Mouse (Mus musculus) forebrain, embryonic 15.5 days (tissue): ENCODE data around the gene Dnmt3l. TPM values are rescaled to one million over a fixed set of nuclear protein-coding genes. Genes with fewer than 3 reads are reported as not detected.
"Not testable (repeated sequence)": the region's sequence is repeated elsewhere in the genome, so short reads cannot be mapped to it uniquely, and the experiment has no call there.

Experiments
- ATAC-seq: fragments of 200-750 bp; cut with Nextera tagmentation; replicated peaks from 2 replicates; pipeline ENCODE4 v1.8.0; 2017; ENCODE audit warnings: mild to moderate bottlenecking, moderate TSS enrichment, moderate library complexity
- H3K27ac ChIP-seq: fragments of 300-500 bp; sonication (generic); replicated peaks from 2 replicates; pipeline ENCODE4 v1.5.1; 2015; ENCODE audit warnings: mild to moderate bottlenecking, inconsistent platforms
- H3K27me3 ChIP-seq: fragments of 300-500 bp; sonication (generic); 2 replicates; pipeline ENCODE4 v1.6.1; 2015; ENCODE audit warnings: inconsistent platforms
- H3K36me3 ChIP-seq: fragments of 300-500 bp; sonication (generic); 2 replicates; pipeline ENCODE4 v1.6.1; 2015; ENCODE audit warnings: mild to moderate bottlenecking, inconsistent platforms
- H3K4me1 ChIP-seq: fragments of 300-500 bp; sonication (generic); 2 replicates; pipeline ENCODE4 v1.6.1; 2015; ENCODE audit warnings: inconsistent platforms
- H3K4me2 ChIP-seq: fragments of 300-500 bp; sonication (generic); replicated peaks from 2 replicates; pipeline ENCODE4 v1.6.1; 2015; ENCODE audit warnings: mild to moderate bottlenecking, inconsistent platforms
- H3K4me3 ChIP-seq: fragments of 300-500 bp; sonication (generic); 2 replicates; pipeline ENCODE4 v1.5.1; 2015; ENCODE audit warnings: mild to moderate bottlenecking, inconsistent platforms
- H3K9ac ChIP-seq: fragments of 300-500 bp; sonication (generic); replicated peaks from 2 replicates; pipeline ENCODE4 v1.6.1; 2015; ENCODE audit warnings: mild to moderate bottlenecking, inconsistent platforms
- H3K9me3 ChIP-seq: fragments of 300-500 bp; sonication (generic); 2 replicates; pipeline ENCODE4 v1.6.1; 2016; ENCODE audit warnings: inconsistent platforms
- WGBS: fragments of 180-500 bp; shearing (Covaris S2); methylation state at CpG from one replicate; pipeline ENCODE4 v1.1.7; 2015; ENCODE audit warnings: mixed read lengths; 5-methylcytosine and 5-hydroxymethylcytosine counted together
- polyA plus RNA-seq: library from polyadenylated mRNA; unstranded; fragments of >200 nt; fragmentation: Nextera tagmentation; extraction: Ambion mirVana; gene quantifications from 2 replicates; pipeline ENCODE4 v1.2.1, GENCODE M21; 2015

Gene Dnmt3l
- polyA plus RNA-seq, 1 experiment from 2014 or later: not detected

GRCm38 (mm10) chr10:78011116-78011515, 30.6 kb upstream of the Dnmt3l start:
- ATAC-seq, H3K36me3 ChIP-seq, H3K27me3 ChIP-seq, H3K27ac ChIP-seq, H3K9ac ChIP-seq, H3K4me2 ChIP-seq, H3K9me3 ChIP-seq, H3K4me3 ChIP-seq: not testable (repeated sequence)
- WGBS: 90% methylated on average over 5 of the region's 5 CpGs
- peaks cover 28% of the 10 kb centered on the region for H3K4me1 ChIP-seq

DNA sequence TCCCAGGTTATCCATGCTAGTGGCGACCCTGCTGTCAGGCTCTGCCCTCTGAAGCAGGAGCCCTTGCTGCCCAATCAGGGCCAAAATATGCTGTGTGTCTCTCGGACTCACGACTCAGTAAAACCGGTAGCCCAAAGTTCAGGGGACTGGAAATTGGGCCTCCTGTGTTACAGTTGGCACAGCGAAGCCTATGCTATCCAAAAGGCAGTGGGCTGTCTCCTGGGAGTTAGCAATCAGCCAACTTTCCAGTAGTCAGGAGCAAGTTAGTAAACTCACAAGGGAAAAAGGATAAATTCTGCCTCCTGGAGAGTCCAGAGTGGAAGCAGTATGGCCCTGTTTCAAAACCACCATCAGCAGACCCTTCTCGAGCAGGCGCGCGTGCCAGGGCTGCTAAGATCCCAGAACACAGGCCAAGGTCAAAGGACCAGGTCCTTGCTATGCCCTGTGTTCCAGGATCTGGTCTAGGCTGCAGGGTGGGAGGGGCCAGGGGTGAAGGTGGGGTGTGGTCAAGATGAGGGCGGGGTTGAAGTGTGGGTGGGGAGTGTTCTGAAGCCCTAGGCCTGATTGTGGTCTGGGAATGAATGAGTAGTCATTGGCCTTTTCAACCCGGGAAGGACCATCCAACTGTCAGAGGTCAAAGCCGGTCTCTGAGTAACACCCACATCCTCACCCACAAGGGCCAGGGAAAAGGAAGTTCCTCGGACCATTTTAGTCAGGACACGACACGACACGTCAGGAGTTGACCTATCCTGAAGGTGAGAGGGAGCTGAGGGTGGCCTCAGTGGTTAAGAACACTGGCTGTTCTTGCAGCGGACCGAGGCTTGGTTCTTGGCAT, 28.9 kb upstream of the Dnmt3l start:
- Histone ChIP-seq H3K27me3 (no peaks in the 10 kb centered on the region), H3K4me1 (peaks cover 12% of the 10 kb centered on the region), H3K4me3 (no peak overlapping the region), H3K9me3 (no peaks in the 10 kb centered on the region), H3K36me3 (no peaks in the 10 kb centered on the region), H3K9ac (no peak overlapping the region), H3K4me2 (no peak overlapping the region), H3K27ac (no peak overlapping the region)
- WGBS: 95% methylated on average over 18 of the region's 18 CpGs
- no peak for ATAC-seq

GRCm38 (mm10) chr10:78015489-78015888, 26.3 kb upstream of the Dnmt3l start:
- Histone ChIP-seq H3K27me3 (no peaks in the 10 kb centered on the region), H3K4me2 (no peak overlapping the region), H3K9me3 (no peaks in the 10 kb centered on the region), H3K9ac (no peak overlapping the region), H3K4me3 (no peak overlapping the region), H3K27ac (no peak overlapping the region), H3K36me3 (no peaks in the 10 kb centered on the region), H3K4me1 (peaks cover 4% of the 10 kb centered on the region)
- ATAC-seq: no peak
- WGBS: 95% methylated on average over 1 of the region's 1 CpGs

- no peak overlapping the region for H3K27ac ChIP-seq
- no peak for ATAC-seq
- H3K9me3 ChIP-seq: no peaks in the 10 kb centered on the region
- no peaks in the 10 kb centered on the region for H3K36me3 ChIP-seq
- peaks cover 4% of the 10 kb centered on the region for H3K4me1 ChIP-seq
- no peak overlapping the region for H3K9ac ChIP-seq
- 59% methylated on average over 5 of the region's 5 CpGs for WGBS
- no peak overlapping the region for H3K4me3 ChIP-seq
- no peaks in the 10 kb centered on the region for H3K27me3 ChIP-seq
- no peak overlapping the region for H3K4me2 ChIP-seq
Measured at GRCm38 (mm10) chr10:78016366-78016765, 25.4 kb upstream of the Dnmt3l start.

DNA sequence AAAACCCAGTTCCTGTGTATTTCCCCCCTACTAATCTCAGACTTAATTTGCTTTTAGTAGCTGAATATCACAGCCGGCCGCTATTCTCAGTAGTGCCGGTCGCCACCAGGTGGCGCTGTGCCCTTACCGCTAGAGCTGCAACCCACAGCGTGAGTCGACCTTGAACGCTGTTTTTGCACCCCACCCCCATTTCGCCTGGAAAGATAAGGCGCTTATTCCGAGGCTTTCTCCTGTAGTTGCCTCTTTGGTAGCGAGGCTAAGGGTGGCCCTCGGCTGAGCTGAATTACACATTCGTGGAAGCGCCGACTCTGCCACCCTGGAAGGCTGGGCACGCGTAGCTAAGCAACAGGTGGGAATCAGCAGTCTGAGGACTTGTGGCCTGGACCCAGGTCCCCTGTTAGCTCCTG, 22.9 kb upstream of the Dnmt3l start:
- peak overlapping the region; percentile 48 for H3K4me2 ChIP-seq
- H3K4me3 ChIP-seq: peak overlapping the region; percentile 33
- peak; percentile 76 for ATAC-seq
- no peaks in the 10 kb centered on the region for H3K36me3 ChIP-seq
- H3K9me3 ChIP-seq: no peaks in the 10 kb centered on the region
- H3K27me3 ChIP-seq: no peaks in the 10 kb centered on the region
- WGBS: 18% methylated on average over 19 of the region's 19 CpGs
- no peak overlapping the region for H3K27ac ChIP-seq
- no peak overlapping the region for H3K9ac ChIP-seq
- peaks cover 4% of the 10 kb centered on the region for H3K4me1 ChIP-seq

DNA sequence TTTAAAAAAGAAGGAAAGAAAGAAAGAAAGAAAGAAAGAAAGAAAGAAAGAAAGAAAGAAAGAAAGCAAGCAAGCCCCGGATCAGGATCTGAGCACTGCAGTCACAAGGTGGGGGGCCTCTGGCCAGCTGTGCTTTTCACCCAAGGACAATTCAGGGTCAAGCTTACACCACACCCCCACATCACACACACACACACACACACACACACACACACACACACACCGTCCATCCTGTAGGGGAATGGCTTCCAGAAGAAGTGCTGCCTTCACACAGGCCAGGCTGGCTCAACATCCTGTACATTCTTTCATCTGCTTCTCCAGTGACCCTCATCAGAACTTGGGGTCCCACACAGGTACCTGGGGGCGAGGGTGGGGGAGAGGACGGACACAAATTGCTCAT, 22.5 kb upstream of the Dnmt3l start:
- no peak overlapping the region for H3K4me2 ChIP-seq
- H3K36me3 ChIP-seq: no peaks in the 10 kb centered on the region
- no peak for ATAC-seq
- H3K4me3 ChIP-seq: no peak overlapping the region
- no peaks in the 10 kb centered on the region for H3K9me3 ChIP-seq
- H3K4me1 ChIP-seq: peaks cover 4% of the 10 kb centered on the region
- no peak overlapping the region for H3K27ac ChIP-seq
- H3K9ac ChIP-seq: no peak overlapping the region
- no peaks in the 10 kb centered on the region for H3K27me3 ChIP-seq
- WGBS: 69% methylated on average over 4 of the region's 4 CpGs

DNA sequence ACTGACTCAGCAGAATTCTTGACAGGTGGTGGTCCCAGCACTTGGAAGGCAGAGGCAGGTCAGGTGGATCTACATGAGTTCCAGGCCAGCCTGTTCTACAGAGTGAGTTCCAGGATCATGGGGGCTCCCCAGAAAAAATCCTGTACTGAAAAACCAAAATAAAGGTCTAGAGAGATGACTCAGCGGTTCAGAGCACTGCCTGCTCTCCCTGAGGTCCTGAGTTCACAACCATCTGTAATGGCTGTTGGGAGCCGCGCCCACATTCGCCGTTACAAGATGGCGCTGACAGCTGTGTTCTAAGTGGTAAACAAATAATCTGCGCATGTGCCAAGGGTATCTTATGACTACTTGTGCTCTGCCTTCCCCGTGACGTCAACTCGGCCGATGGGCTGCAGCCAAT, 21.8 kb upstream of the Dnmt3l start:
- H3K36me3 ChIP-seq, ATAC-seq, H3K27ac ChIP-seq, H3K9ac ChIP-seq, H3K4me3 ChIP-seq, H3K27me3 ChIP-seq, H3K4me2 ChIP-seq, H3K4me1 ChIP-seq, H3K9me3 ChIP-seq: not testable (repeated sequence)
- 97% methylated on average over 7 of the region's 11 CpGs for WGBS

DNA sequence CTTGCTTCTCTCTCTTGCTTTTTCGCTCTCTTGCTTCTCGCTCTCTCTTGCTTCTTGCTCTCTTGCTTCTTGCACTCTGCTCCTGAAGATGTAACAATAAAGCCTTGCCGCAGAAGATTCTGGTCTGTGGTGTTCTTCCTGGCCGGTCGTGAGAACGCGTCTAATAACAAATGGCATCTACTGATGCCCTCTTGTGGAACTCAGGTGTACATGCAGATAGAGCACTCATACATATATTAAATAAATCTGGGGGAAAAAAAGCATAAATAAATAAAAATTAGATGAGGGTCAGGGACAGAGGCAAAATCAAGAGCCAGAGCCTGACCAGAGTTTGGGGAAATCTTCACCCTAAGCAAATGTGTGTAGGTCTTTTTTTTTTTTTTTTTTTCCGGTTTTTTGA, 16.3 kb upstream of the Dnmt3l start:
- H3K4me3 ChIP-seq, ATAC-seq, H3K27me3 ChIP-seq, H3K4me1 ChIP-seq, H3K36me3 ChIP-seq, H3K9ac ChIP-seq, H3K9me3 ChIP-seq, H3K27ac ChIP-seq, H3K4me2 ChIP-seq: not testable (repeated sequence)
- 75% methylated on average over 6 of the region's 8 CpGs for WGBS

DNA sequence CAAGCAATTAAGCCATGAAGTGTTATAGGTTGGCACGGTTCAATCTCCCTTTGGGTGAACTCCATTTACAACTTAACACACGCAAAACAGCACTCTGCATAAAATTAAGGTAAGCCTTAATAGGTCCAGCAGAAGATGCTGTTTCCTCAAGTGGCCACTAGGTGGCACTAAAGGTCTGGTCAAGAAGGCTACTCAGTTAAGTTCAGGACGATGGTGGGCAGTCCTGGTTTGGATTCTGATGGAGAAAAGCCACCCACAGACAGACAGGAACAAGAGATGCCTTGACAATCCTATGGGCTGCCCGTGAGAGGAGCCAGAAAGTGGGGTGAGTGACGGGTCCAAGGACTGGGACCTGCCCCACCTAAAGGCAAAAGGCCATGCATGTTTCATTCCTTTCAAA, 13.6 kb upstream of the Dnmt3l start:
- no peaks in the 10 kb centered on the region for H3K9me3 ChIP-seq
- no peak overlapping the region for H3K9ac ChIP-seq
- no peak overlapping the region for H3K4me2 ChIP-seq
- no peaks in the 10 kb centered on the region for H3K36me3 ChIP-seq
- no peak overlapping the region for H3K27ac ChIP-seq
- 3% methylated on average over 5 of the region's 5 CpGs for WGBS
- no peaks in the 10 kb centered on the region for H3K27me3 ChIP-seq
- H3K4me1 ChIP-seq: no peaks in the 10 kb centered on the region
- peak; percentile 75 for ATAC-seq
- H3K4me3 ChIP-seq: no peak overlapping the region

DNA sequence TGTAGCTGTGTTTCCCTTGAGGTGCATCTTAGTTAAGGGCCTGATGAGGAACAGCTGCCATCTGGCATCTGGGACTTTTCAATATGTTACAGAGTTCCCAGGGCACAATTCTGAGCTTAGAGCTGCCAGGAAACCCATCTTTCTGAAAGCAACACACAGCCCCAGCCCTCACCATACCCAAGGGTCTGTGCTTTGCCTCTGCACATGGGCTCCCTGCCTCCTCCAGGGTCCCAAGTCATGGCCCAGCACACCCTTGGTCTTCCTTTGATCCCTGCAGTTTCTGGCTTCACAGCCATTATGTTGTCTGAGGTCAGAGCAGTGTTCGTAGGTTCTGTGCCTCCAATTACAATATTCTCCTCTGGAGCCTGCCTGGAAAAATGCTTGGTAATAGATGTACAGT, 12.7 kb upstream of the Dnmt3l start:
- H3K27ac ChIP-seq: no peak overlapping the region
- no peak overlapping the region for H3K4me2 ChIP-seq
- 88% methylated on average over 1 of the region's 1 CpGs for WGBS
- no peak overlapping the region for H3K4me3 ChIP-seq
- H3K9ac ChIP-seq: no peak overlapping the region
- no peaks in the 10 kb centered on the region for H3K36me3 ChIP-seq
- no peaks in the 10 kb centered on the region for H3K9me3 ChIP-seq
- no peaks in the 10 kb centered on the region for H3K27me3 ChIP-seq
- ATAC-seq: no peak
- no peaks in the 10 kb centered on the region for H3K4me1 ChIP-seq

DNA sequence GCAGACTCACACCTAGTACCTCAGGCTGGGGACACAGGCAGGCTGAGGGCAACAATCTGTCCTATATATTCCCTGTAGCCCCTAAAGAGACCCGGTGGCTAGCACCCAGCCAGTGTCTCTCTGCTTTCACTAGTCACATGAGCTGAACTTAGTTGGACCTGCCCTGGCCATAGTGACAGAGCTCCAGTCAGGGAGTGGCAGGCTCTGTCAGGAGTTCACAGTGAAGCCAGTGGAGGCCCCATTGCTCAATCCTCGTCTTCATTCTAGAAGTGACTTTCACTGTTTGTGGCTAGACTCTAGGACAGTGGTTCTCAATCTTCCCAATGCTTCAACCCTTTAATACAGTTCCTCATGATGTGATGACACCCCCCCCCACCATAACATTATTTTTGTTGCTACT, 9.8 kb upstream of the Dnmt3l start:
- Histone ChIP-seq H3K9ac (no peak overlapping the region), H3K4me3 (no peak overlapping the region), H3K36me3 (no peaks in the 10 kb centered on the region), H3K27ac (no peak overlapping the region), H3K27me3 (no peaks in the 10 kb centered on the region), H3K9me3 (no peaks in the 10 kb centered on the region), H3K4me2 (no peak overlapping the region), H3K4me1 (no peaks in the 10 kb centered on the region)
- WGBS: 73% methylated on average over 2 of the region's 2 CpGs
- no peak for ATAC-seq

DNA sequence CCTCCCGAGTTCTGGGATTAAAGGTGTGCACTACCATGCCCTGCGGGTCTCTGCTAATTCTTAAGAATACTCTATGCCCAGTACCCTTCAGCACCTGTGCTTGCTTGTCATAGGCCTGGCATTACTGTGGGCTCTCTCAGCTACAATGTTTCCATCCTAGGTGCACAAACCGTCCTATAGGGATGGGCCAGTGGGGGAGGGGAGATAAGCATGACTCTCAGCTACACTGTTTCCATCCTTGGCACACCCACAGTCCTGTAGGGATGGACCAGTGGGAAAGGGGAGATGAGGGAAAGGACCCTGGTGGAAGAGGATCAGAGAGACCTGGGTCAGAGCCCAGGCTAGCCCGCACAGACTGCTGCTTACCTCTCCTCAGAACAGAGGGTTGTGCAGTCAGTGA, 4.6 kb upstream of the Dnmt3l start:
- no peak overlapping the region for H3K4me3 ChIP-seq
- H3K27me3 ChIP-seq: no peaks in the 10 kb centered on the region
- H3K27ac ChIP-seq: no peak overlapping the region
- no peaks in the 10 kb centered on the region for H3K36me3 ChIP-seq
- H3K4me2 ChIP-seq: no peak overlapping the region
- WGBS: 81% methylated on average over 4 of the region's 4 CpGs
- no peak overlapping the region for H3K9ac ChIP-seq
- no peaks in the 10 kb centered on the region for H3K9me3 ChIP-seq
- no peak for ATAC-seq
- no peaks in the 10 kb centered on the region for H3K4me1 ChIP-seq

DNA sequence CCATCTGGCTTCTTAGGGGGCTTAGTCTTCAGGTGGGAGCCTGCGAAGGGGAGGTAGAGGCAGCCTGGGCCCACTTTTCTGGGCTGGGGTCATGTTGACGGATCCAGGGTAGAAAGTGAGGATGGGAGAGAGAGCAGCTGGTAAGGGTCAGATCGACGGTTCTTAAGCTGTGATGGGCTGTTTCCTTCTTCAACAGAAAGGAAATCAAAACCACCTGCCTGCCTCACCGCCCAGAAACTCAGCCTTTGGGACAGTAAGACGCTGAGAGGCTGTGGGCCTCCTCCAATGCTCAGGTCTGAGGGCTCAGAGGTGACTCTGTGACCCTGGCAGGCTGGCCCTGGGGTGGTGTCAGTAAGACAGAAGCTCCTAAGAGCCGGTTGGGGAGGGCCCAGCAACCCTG, 349 bp downstream of the Dnmt3l start:
- Histone ChIP-seq H3K9me3 (no peaks in the 10 kb centered on the region), H3K27me3 (no peaks in the 10 kb centered on the region), H3K4me3 (no peak overlapping the region), H3K4me2 (no peak overlapping the region), H3K36me3 (no peaks in the 10 kb centered on the region), H3K4me1 (peaks cover 8% of the 10 kb centered on the region; the same call in 1 of the 2 replicates), H3K9ac (no peak overlapping the region), H3K27ac (no peak overlapping the region)
- 83% methylated on average over 7 of the region's 7 CpGs for WGBS
- no peak for ATAC-seq
